Mouse (Mus musculus) liver, embryonic 14.5 days (tissue): ENCODE results near the gene Gjb6.

ENCODE experiments used
- CTCF ChIP-seq: IDR thresholded peaks from 2 replicates; pipeline ENCODE4 v1.5.1; 2016; ENCODE audit warnings: antibody characterized with exemption, low read depth, control low read depth
- EP300 ChIP-seq: IDR thresholded peaks from 2 replicates; pipeline ENCODE4 v1.6.1; 2016; ENCODE audit warnings: antibody characterized with exemption, low read depth

GRCm38 (mm10) chr14:57161201-57161600, 27.8 kb upstream of the Gjb6 start:
- TF ChIP-seq CTCF (no peak), EP300 (no peak)
